Mouse (Mus musculus) liver, postnatal 0 days (tissue): ENCODE data around the gene Tmem234. TPM values are rescaled to one million over a fixed set of nuclear protein-coding genes. Genes with fewer than 3 reads are reported as not detected.
A peak's percentile ranks its signal among the peaks of the same experiment; 100 is the strongest.

Experiments
- ATAC-seq: fragments of 200-750 bp; cut with Nextera tagmentation; 2 replicates; pipeline ENCODE4 v1.8.0; 2017; ENCODE audit warnings: mild to moderate bottlenecking, moderate library complexity
- DNase-seq: peaks from one replicate; pipeline ENCODE4 v3.0.0-alpha.2; 2016
- H3K27ac ChIP-seq: fragments of 300-500 bp; sonication (generic); 2 replicates; pipeline ENCODE4 v1.5.1; 2014; ENCODE audit warnings: antibody characterized with exemption, moderate library complexity, mild to moderate bottlenecking, low read depth
- H3K27me3 ChIP-seq: fragments of 300-500 bp; sonication (generic); 2 replicates; pipeline ENCODE4 v1.6.1; 2014; ENCODE audit warnings: low read length, control low read depth, mixed read lengths; ENCODE audit not compliant: insufficient read depth
- H3K36me3 ChIP-seq: fragments of 300-500 bp; sonication (generic); replicated peaks from 2 replicates; pipeline ENCODE4 v1.6.1; 2014; ENCODE audit warnings: mild to moderate bottlenecking, control low read depth, low read length, moderate library complexity, mixed read lengths; ENCODE audit not compliant: insufficient read depth
- H3K4me1 ChIP-seq: fragments of 300-500 bp; sonication (generic); 2 replicates; pipeline ENCODE4 v1.6.1; 2014; ENCODE audit warnings: antibody characterized with exemption, mild to moderate bottlenecking, control low read depth; ENCODE audit not compliant: insufficient read depth
- H3K4me2 ChIP-seq: fragments of 300-500 bp; sonication (generic); 2 replicates; pipeline ENCODE4 v1.6.1; 2014; ENCODE audit warnings: low read depth, mild to moderate bottlenecking, low read length, moderate library complexity, mixed read lengths
- H3K4me3 ChIP-seq: fragments of 300-500 bp; sonication (generic); 2 replicates; pipeline ENCODE4 v1.5.1; 2014; ENCODE audit warnings: low read depth, low read length
- H3K9ac ChIP-seq: fragments of 300-500 bp; sonication (generic); replicated peaks from 2 replicates; pipeline ENCODE4 v1.6.1; 2014; ENCODE audit warnings: mild to moderate bottlenecking, moderate library complexity
- H3K9me3 ChIP-seq: fragments of 300-500 bp; sonication (generic); 2 replicates; pipeline ENCODE4 v1.6.1; 2016; ENCODE audit warnings: mild to moderate bottlenecking, control low read depth, low read length, mixed read lengths
- CTCF ChIP-seq: sonication (generic); IDR thresholded peaks from 2 replicates; pipeline ENCODE4 v1.5.1; 2016; ENCODE audit warnings: antibody characterized with exemption, low read depth
- EP300 ChIP-seq: IDR thresholded peaks from 2 replicates; pipeline ENCODE4 v1.6.1; 2016; ENCODE audit warnings: antibody characterized with exemption, low read depth, mild to moderate bottlenecking
- WGBS: fragments of 180-500 bp; shearing (Covaris S2); extraction: QIAGEN DNeasy Blood & Tissue Kit; methylation state at CpG from one replicate; pipeline ENCODE4 v1.1.7; 2014; ENCODE audit not compliant: insufficient replicate concordance; 5-methylcytosine and 5-hydroxymethylcytosine counted together
- polyA plus RNA-seq: library from polyadenylated mRNA; unstranded; fragments of >200 nt; fragmentation: Nextera tagmentation; extraction: Ambion mirVana; gene quantifications from 2 replicates; pipeline ENCODE4 v1.2.1, GENCODE M21; 2015

The Tmem234 gene
- polyA plus RNA-seq, 1 experiment from 2014 or later: 93.9 TPM

GRCm38 (mm10) chr4:129618031-129618430 lies 17.6 kb downstream of the Tmem234 start:
- ATAC-seq (no peak), DNase-seq (no peak)

GRCm38 (mm10) chr4:129618786-129619691 lies 18.6 kb downstream of the Tmem234 start, which contains the start of gene Iqcc:
Gene Iqcc, minus strand, starts transcription at chr4:129619099.
- ATAC-seq: peak; percentile 91
- H3K9me3 ChIP-seq: no peaks in the 10 kb centered on the region
- peaks cover 2% of the 10 kb centered on the region; the same call in 1 of the 2 replicates for H3K36me3 ChIP-seq
- TF ChIP-seq EP300 (no peak), CTCF (peak; percentile 49)
- DNase-seq: peak; percentile 94
- H3K27me3 ChIP-seq: no peaks in the 10 kb centered on the region
- peak within 1 kb of the TSS; percentile 98 for H3K4me2 ChIP-seq
- WGBS: 4% methylated on average over 43 of the region's 44 CpGs
- H3K9ac ChIP-seq: peak within 1 kb of the TSS; percentile 78
- peaks cover 20% of the 10 kb centered on the region for H3K4me1 ChIP-seq
- peak within 1 kb of the TSS; percentile 75 for H3K4me3 ChIP-seq
- H3K27ac ChIP-seq: peak within 1 kb of the TSS; percentile 77

More at GRCm38 (mm10) chr4:129618031-129618430, 17.6 kb downstream of the Tmem234 start:
- Histone ChIP-seq H3K4me1 (peaks cover 16% of the 10 kb centered on the region), H3K9ac (peak overlapping the region; percentile 78), H3K4me2 (peak overlapping the region; percentile 98), H3K4me3 (peak overlapping the region; percentile 75), H3K9me3 (no peaks in the 10 kb centered on the region), H3K36me3 (peaks cover 2% of the 10 kb centered on the region; the same call in 1 of the 2 replicates), H3K27ac (no peak overlapping the region; the same call in 1 of the 2 replicates), H3K27me3 (no peaks in the 10 kb centered on the region)
- WGBS: 93% methylated on average over 5 of the region's 5 CpGs
- no peak for TF ChIP-seq EP300
- TF ChIP-seq CTCF: no peak

- H3K4me2 ChIP-seq: no peak overlapping the region
- H3K4me1 ChIP-seq: peaks cover 32% of the 10 kb centered on the region
- 85% methylated on average over 11 of the region's 11 CpGs for WGBS
- peaks cover 2% of the 10 kb centered on the region; the same call in 1 of the 2 replicates for H3K36me3 ChIP-seq
- no peaks in the 10 kb centered on the region for H3K9me3 ChIP-seq
- H3K9ac ChIP-seq: no peak overlapping the region
- no peak overlapping the region for H3K4me3 ChIP-seq
- TF ChIP-seq EP300: no peak
- no peak for TF ChIP-seq CTCF
- H3K27me3 ChIP-seq: no peaks in the 10 kb centered on the region
- H3K27ac ChIP-seq: peak overlapping the region; percentile 11; the same call in 1 of the 2 replicates
- no peak for ATAC-seq
- DNase-seq: peak; percentile 12
Observed at GRCm38 (mm10) chr4:129620419-129621282, 20.2 kb downstream of the Tmem234 start.

GRCm38 (mm10) chr4:129621283-129621841 lies 20.9 kb downstream of the Tmem234 start:
- no peak for DNase-seq

GRCm38 (mm10) chr4:129622120-129622802 lies 21.8 kb downstream of the Tmem234 start:
- H3K4me1 ChIP-seq: peaks cover 34% of the 10 kb centered on the region
- H3K36me3 ChIP-seq: 0 out of 2 replicates have a peak, but pooled peaks cover 10% of the 10 kb centered on the region
- ATAC-seq: no peak
- 0 out of 2 replicates have a peak overlapping the region, but pooled peaks have one; percentile 66 for H3K4me3 ChIP-seq
- 85% methylated on average over 11 of the region's 11 CpGs for WGBS
- no peaks in the 10 kb centered on the region for H3K9me3 ChIP-seq
- no peak for DNase-seq
- no peaks in the 10 kb centered on the region for H3K27me3 ChIP-seq
- no peak overlapping the region for H3K27ac ChIP-seq
- no peak overlapping the region for H3K9ac ChIP-seq
- peak overlapping the region; percentile 93; the same call in 1 of the 2 replicates for H3K4me2 ChIP-seq
- no peak for TF ChIP-seq CTCF
- no peak for TF ChIP-seq EP300

More at GRCm38 (mm10) chr4:129621283-129621841, 20.9 kb downstream of the Tmem234 start:
- Histone ChIP-seq H3K4me2 (no peak overlapping the region), H3K9me3 (no peaks in the 10 kb centered on the region), H3K27ac (no peak overlapping the region), H3K4me1 (peaks cover 34% of the 10 kb centered on the region), H3K36me3 (peaks cover 2% of the 10 kb centered on the region; the same call in 1 of the 2 replicates), H3K9ac (no peak overlapping the region), H3K4me3 (no peak overlapping the region), H3K27me3 (no peaks in the 10 kb centered on the region)
- no peak for ATAC-seq
- TF ChIP-seq EP300: no peak
- TF ChIP-seq CTCF: no peak
- WGBS: 76% methylated on average over 8 of the region's 8 CpGs
